Mouse (Mus musculus) spleen, postnatal 36 days (tissue): ENCODE measurements at regions not wholly inside any gene's neighbourhood (a gene's known extent, or its start where the extent isn't known, plus 50 kb on each side); places are given as distances from the start of the nearest gene placed in this dataset.

Source experiments
- DNase-seq, 2 experiments: peaks; one replicate each; pipeline ENCODE4 v3.0.0; 2022; ENCODE audit warnings: low spot score in 2 of 2, mixed read lengths in 1 of 2

- no peak for DNase-seq
Measured at GRCm38 (mm10) chr15:51558215-51558614, 2326.5 kb upstream of the Gm7489 start.

GRCm38 (mm10) chr15:51565543-51565942 lies 2319.2 kb upstream of the Gm7489 start:
- DNase-seq, result no peak

- DNase-seq, result no peak
Measured at GRCm38 (mm10) chr15:51570631-51571030, 2314.1 kb upstream of the Gm7489 start.

- DNase-seq, result no peak
Measured at GRCm38 (mm10) chr15:51574538-51575105, 2310.1 kb upstream of the Gm7489 start.

- DNase-seq, result no peak
Measured at GRCm38 (mm10) chr15:51583636-51584035, 2301.1 kb upstream of the Gm7489 start.

- DNase-seq, result no peak
Measured at GRCm38 (mm10) chr15:51586146-51586545, 2298.6 kb upstream of the Gm7489 start.

- DNase-seq, result no peak
Measured at GRCm38 (mm10) chr15:51591406-51592068, 2293.2 kb upstream of the Gm7489 start.

GRCm38 (mm10) chr15:51592069-51592435 lies 2292.7 kb upstream of the Gm7489 start:
- DNase-seq, result no peak

- DNase-seq, result no peak
Measured at GRCm38 (mm10) chr15:51592511-51593498, 2291.9 kb upstream of the Gm7489 start.

- no peak for DNase-seq
Measured at GRCm38 (mm10) chr15:51594060-51594459, 2290.6 kb upstream of the Gm7489 start.

GRCm38 (mm10) chr15:51595655-51596054 lies 2289.1 kb upstream of the Gm7489 start:
- DNase-seq, result no peak

GRCm38 (mm10) chr15:51597841-51598240 lies 2286.9 kb upstream of the Gm7489 start:
- no peak for DNase-seq

GRCm38 (mm10) chr15:51601128-51601855 lies 2283.4 kb upstream of the Gm7489 start:
- no peak for DNase-seq

- DNase-seq, result no peak
Measured at GRCm38 (mm10) chr15:51621455-51621854, 2263.3 kb upstream of the Gm7489 start.

- DNase-seq, result no peak
Measured at GRCm38 (mm10) chr15:51627463-51627862, 2257.2 kb upstream of the Gm7489 start.

- DNase-seq, result no peak
Measured at GRCm38 (mm10) chr15:51628518-51628917, 2256.2 kb upstream of the Gm7489 start.

- DNase-seq, result no peak
Measured at GRCm38 (mm10) chr15:51631881-51632280, 2252.8 kb upstream of the Gm7489 start.

- DNase-seq, result no peak
Measured at GRCm38 (mm10) chr15:51633068-51633467, 2251.6 kb upstream of the Gm7489 start.

- DNase-seq, result no peak
Measured at GRCm38 (mm10) chr15:51634726-51635125, 2250.0 kb upstream of the Gm7489 start.

- DNase-seq, result no peak
Measured at GRCm38 (mm10) chr15:51635129-51635920, 2249.4 kb upstream of the Gm7489 start.

- DNase-seq, result no peak
Measured at GRCm38 (mm10) chr15:51637570-51637969, 2247.1 kb upstream of the Gm7489 start.
